Mouse (Mus musculus) kidney, adult 2 months (tissue): ENCODE data around the gene Hemk1.

ENCODE experiments used
- CTCF ChIP-seq: fragments of 200-500 bp; conservative IDR thresholded peaks from 2 replicates; pipeline ENCODE4 v1.5.1; 2011; ENCODE audit warnings: low read depth, mild to moderate bottlenecking, control low read depth, low read length, moderate library complexity, mixed read lengths; ENCODE audit not compliant: insufficient read depth, insufficient read length
- POLR2A ChIP-seq: fragments of 200-500 bp; IDR thresholded peaks from one replicate; pipeline ENCODE4 v1.6.1; 2011; ENCODE audit warnings: low read depth, low read length, control low read depth

- peak; percentile 69 for TF ChIP-seq CTCF
- no peak for TF ChIP-seq POLR2A
These were observed 48.6 kb upstream of the Hemk1 start for GRCm38 (mm10) chr9:107386722-107387121.
